Mouse (Mus musculus): ENCODE measurements around the gene Capn7. TPM values are rescaled to one million over a fixed set of nuclear protein-coding genes. Genes with fewer than 3 reads are reported as not detected.

Gene Capn7
- polyA plus RNA-seq, 1 experiment from 2014 or later = 38.9 TPM

DNA sequence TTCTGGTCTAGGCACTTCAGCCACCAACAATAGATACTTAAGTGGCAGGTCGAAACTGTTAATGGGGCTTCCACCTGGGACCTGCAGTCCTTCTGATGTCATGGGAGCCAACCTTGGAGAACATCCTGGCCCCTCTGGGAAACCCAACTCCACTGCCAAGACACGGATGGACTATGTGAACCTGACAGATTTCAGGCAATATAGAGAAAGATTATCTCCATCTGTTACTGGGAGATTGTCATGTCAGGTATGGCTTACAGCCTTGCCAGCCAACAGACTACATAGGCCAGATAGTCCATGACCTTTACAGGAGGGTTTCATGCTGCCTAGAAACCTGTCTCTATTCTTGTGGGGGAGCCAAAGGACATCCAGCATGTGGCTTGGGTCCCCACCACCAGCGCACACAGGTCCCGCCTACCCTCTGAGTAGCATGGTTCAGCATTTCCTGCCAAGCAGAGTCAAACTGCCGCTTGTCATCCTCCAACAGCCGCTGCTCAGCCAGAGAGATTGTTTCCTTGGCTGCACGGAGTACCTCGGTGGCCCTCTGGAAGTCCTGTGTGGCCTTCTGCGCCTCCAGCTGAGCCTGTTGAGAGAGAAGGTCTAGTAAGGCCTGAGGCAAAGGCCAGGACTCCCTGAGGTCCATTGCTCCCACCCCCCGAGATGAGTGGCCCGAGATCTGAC lies 51.0 kb downstream of the Capn7 start:
- Histone ChIP-seq H3K27ac (no peak overlapping the region; the same call in 1 of the 2 replicates), H3K9me3 (0 out of 2 replicates have a peak, but pooled peaks cover 3% of the 10 kb centered on the region), H3K9ac (replicated peaks) (no peak overlapping the region), H3K4me3 (replicated peaks) (no peak overlapping the region), H3K36me3 (peaks cover 42% of the 10 kb centered on the region), H3K4me2 (no peak overlapping the region), H3K27me3 (no peaks in the 10 kb centered on the region), H3K4me1 (replicated peaks) (peaks cover 46% of the 10 kb centered on the region)
- WGBS = 76% methylated on average over 11 of the region's 11 CpGs
- ATAC-seq (ENCODE audit: insufficient number of reproducible peaks, insufficient read depth, low FRiP score, low TSS enrichment, low read depth) = no peak

DNA sequence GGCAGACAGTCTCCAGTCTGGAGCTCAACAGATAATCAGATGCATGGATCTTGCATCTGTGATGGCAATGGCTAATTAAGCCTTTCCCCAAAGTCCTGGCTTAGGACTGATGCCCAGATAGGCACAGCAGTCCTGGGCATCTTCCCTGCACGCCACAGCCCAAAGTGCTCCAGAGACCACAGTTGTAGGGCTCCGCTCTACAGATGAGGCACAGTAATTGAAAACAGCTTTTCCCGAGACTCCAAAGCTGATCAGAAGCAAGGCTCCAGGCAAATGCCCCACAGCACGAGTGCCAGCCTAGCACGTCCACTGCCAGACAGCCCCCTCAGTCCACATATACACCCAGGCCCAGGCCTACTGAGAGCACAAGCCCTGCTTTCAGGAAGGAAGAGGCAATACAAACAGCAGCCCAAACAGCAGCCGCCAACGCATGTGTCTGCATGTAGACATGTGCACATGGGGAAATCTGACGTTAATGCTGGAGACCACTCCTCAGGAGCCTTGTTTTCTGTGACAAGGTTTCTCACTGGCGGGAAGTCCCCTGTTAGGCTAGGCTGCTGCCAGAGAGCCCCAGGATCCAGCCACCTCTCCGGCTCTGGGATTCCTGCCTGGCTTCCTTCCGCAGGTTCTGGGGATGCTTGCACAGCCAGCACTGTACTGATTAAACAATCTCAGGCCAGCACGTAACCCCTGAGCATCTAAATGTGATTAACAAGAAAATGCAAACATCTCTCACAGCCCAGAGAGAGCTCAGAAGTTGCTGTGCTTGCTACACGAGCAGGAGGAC lies 51.8 kb downstream of the Capn7 start:
- Histone ChIP-seq H3K4me2 (0 out of 2 replicates have a peak overlapping the region, but pooled peaks have one; percentile 1), H3K27me3 (no peaks in the 10 kb centered on the region), H3K4me1 (replicated peaks) (peaks cover 46% of the 10 kb centered on the region), H3K9me3 (no peaks in the 10 kb centered on the region), H3K9ac (replicated peaks) (peak overlapping the region; percentile 28; the same call in 1 of the 2 replicates), H3K4me3 (replicated peaks) (no peak overlapping the region), H3K27ac (peak overlapping the region; percentile 74), H3K36me3 (peaks cover 38% of the 10 kb centered on the region; the same call in 1 of the 2 replicates)
- ATAC-seq (ENCODE audit: insufficient number of reproducible peaks, insufficient read depth, low FRiP score, low TSS enrichment, low read depth) = peak; percentile 27; the same call in 1 of the 2 replicates
- WGBS = 35% methylated on average over 13 of the region's 13 CpGs

DNA sequence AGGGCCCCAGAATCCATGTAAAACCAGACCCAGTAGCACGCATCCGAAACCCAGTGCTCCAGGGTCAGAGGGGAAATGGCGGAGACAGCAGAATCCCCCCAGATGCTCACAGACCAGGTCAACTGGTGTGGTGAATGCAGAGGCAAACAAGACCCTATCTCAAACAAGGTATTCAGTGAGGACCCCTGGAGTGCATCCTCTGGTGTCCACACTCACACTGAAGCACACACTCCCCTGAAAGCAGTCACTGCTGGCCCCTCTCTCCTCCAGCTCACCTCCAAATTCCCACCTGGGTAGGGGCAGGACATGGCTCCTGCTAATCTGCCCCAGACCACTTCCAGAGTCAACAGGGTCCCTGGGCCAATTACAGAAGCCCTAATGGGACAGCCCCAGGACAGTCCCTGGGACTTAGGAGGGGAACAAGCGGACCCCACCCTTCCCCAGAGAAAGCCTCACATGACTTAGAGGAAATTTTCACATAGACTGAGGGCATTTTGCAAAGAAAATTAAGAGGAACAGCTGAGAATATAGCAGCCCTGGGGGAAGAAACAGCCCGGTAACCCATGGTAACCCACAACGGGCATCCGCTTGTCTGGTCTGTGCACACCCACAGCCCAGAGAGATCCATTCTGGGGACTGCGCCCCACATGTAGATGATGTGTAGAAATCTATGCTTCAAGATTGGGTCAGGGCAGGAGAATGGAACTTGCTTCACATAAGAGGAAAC lies 53.1 kb downstream of the Capn7 start:
- H3K9me3 ChIP-seq = no peaks in the 10 kb centered on the region
- H3K27me3 ChIP-seq = no peaks in the 10 kb centered on the region
- H3K36me3 ChIP-seq = peaks cover 31% of the 10 kb centered on the region; the same call in 1 of the 2 replicates
- WGBS = 93% methylated on average over 8 of the region's 8 CpGs
- H3K4me1 ChIP-seq (replicated peaks) = peaks cover 40% of the 10 kb centered on the region
- no peak overlapping the region for H3K9ac ChIP-seq (replicated peaks)
- no peak for ATAC-seq (ENCODE audit: insufficient number of reproducible peaks, insufficient read depth, low FRiP score, low TSS enrichment, low read depth)
- no peak overlapping the region for H3K4me2 ChIP-seq
- no peak overlapping the region for H3K4me3 ChIP-seq (replicated peaks)
- H3K27ac ChIP-seq = no peak overlapping the region

DNA sequence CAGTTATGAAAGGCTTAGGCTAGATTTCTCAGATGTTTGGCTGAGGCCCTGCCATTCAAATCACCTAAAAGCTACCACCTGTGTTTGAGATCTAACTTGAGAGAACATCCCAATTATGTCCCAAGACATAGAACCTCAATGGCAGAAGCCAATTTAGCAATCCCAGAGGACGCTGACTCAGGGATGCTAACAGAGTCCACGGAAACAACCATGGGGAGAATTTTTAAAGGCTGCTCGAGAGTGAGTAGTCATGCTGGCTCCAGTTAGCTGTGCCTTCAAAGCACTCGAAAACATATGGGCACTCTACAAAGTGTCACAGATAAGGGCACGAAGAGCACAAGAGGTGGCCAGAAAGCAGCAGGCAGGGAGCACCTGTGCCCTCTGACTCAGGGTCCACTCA lies 55.9 kb downstream of the Capn7 start:
- peaks cover 39% of the 10 kb centered on the region for H3K36me3 ChIP-seq
- no peak overlapping the region for H3K9ac ChIP-seq (replicated peaks)
- H3K4me3 ChIP-seq (replicated peaks) = no peak overlapping the region
- no peak overlapping the region for H3K27ac ChIP-seq
- 81% methylated on average over 5 of the region's 5 CpGs for WGBS
- H3K4me1 ChIP-seq (replicated peaks) = peaks cover 18% of the 10 kb centered on the region
- no peak for ATAC-seq (ENCODE audit: insufficient number of reproducible peaks, insufficient read depth, low FRiP score, low TSS enrichment, low read depth)
- no peak overlapping the region for H3K4me2 ChIP-seq
- peaks cover 9% of the 10 kb centered on the region; the same call in 1 of the 2 replicates for H3K9me3 ChIP-seq
- H3K27me3 ChIP-seq = no peaks in the 10 kb centered on the region

DNA sequence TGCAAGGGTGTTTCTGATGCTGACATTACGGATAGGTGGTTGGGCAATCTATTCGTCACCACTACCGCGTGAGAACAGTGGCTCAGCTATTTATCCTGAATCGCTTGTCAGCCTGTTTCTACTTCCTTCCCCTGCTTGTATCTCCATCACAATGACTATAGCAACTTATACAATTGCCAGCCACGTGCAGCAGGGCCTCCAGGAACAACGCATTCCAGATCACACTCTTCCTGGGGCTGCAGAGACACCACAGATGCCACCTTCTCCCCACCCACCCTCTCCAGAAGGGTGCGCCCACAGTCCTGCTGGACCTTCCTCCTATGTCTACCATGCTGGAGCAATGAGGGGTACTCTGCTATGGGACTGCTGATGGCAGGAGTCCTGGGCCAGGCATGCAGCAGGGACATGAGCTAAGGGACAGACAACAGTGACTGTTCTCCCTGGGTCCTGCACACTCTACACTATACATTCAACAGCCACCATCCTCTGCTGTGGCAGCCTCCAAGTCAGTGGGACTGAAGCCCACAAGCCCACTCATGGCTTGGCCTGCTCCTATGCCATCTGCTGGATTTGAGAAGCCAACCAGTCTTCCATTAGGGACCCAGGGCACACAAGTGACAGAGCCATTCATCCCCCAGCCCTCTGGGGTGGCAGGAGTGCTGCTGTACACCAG lies 56.6 kb downstream of the Capn7 start:
- peaks cover 9% of the 10 kb centered on the region; the same call in 1 of the 2 replicates for H3K9me3 ChIP-seq
- no peaks in the 10 kb centered on the region for H3K27me3 ChIP-seq
- no peak for ATAC-seq (ENCODE audit: insufficient number of reproducible peaks, insufficient read depth, low FRiP score, low TSS enrichment, low read depth)
- H3K36me3 ChIP-seq = peaks cover 38% of the 10 kb centered on the region
- H3K9ac ChIP-seq (replicated peaks) = no peak overlapping the region
- no peak overlapping the region for H3K4me3 ChIP-seq (replicated peaks)
- H3K4me1 ChIP-seq (replicated peaks) = peaks cover 18% of the 10 kb centered on the region
- no peak overlapping the region for H3K4me2 ChIP-seq
- WGBS = 79% methylated on average over 8 of the region's 8 CpGs
- no peak overlapping the region for H3K27ac ChIP-seq

DNA sequence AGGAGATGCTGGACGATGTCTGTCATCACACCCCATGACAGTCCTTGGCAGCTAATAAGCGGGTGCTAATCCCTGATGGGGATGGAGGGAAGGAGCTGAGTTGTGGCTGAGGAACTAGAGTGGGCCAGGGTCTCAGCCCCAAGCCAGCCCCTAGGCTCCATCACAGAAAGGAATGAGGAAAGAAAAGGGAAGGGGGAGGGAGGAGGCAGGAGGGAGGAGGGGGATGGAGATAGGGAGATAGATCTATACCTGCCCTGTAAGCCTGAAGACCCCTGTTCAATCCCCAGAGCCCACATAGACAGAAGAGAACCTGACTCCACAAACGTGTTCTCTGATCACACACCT lies 57.1 kb downstream of the Capn7 start:
- H3K36me3 ChIP-seq = peaks cover 41% of the 10 kb centered on the region
- WGBS = 88% methylated on average over 3 of the region's 3 CpGs
- H3K27ac ChIP-seq = no peak overlapping the region

DNA sequence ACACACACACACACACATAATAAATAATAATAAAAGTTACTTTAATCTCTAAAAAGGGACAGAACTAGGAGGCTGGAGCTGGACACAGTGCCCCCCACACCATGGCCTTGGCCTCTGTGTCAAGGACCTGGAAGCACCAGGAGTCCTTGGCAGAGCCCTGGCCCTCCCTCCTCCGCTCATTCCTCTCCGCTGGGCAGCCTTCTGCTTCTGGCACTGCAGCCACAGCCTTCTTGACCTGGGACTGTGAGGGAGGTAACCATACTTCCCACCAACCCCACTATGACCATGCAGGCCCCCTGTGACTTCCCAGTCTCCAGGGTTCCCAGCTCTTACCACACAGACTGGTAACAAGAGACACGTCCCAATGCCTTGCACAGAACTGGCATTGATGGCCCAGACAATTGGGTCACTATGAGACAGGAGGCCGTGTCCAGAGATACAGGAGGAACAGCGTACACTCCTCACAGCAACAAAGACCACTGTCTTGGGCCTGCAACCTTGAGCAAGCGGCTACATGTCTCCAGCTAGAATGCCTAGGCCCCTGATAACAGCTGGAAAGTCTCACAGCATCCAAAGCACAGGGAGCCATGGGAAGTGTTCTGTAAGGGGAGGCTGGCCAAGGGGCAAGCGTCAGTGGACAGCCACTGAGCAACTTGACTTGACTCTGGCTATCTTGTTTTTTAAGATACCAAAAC lies 57.6 kb downstream of the Capn7 start:
- H3K4me1 ChIP-seq (replicated peaks) = peaks cover 21% of the 10 kb centered on the region
- no peak overlapping the region for H3K4me2 ChIP-seq
- WGBS = 90% methylated on average over 7 of the region's 7 CpGs
- peaks cover 41% of the 10 kb centered on the region for H3K36me3 ChIP-seq
- H3K27me3 ChIP-seq = no peaks in the 10 kb centered on the region
- ATAC-seq (ENCODE audit: insufficient number of reproducible peaks, insufficient read depth, low FRiP score, low TSS enrichment, low read depth) = no peak
- peaks cover 9% of the 10 kb centered on the region; the same call in 1 of the 2 replicates for H3K9me3 ChIP-seq
- H3K9ac ChIP-seq (replicated peaks) = no peak overlapping the region
- no peak overlapping the region for H3K4me3 ChIP-seq (replicated peaks)
- H3K27ac ChIP-seq = no peak overlapping the region

More for the DNA sequence above, 57.1 kb downstream of the Capn7 start:
- H3K9me3 ChIP-seq = peaks cover 9% of the 10 kb centered on the region; the same call in 1 of the 2 replicates
- no peaks in the 10 kb centered on the region for H3K27me3 ChIP-seq
- H3K4me3 ChIP-seq (replicated peaks) = no peak overlapping the region
- no peak overlapping the region for H3K4me2 ChIP-seq
- H3K9ac ChIP-seq (replicated peaks) = no peak overlapping the region
- H3K4me1 ChIP-seq (replicated peaks) = peaks cover 18% of the 10 kb centered on the region
- ATAC-seq (ENCODE audit: insufficient number of reproducible peaks, insufficient read depth, low FRiP score, low TSS enrichment, low read depth) = no peak

DNA sequence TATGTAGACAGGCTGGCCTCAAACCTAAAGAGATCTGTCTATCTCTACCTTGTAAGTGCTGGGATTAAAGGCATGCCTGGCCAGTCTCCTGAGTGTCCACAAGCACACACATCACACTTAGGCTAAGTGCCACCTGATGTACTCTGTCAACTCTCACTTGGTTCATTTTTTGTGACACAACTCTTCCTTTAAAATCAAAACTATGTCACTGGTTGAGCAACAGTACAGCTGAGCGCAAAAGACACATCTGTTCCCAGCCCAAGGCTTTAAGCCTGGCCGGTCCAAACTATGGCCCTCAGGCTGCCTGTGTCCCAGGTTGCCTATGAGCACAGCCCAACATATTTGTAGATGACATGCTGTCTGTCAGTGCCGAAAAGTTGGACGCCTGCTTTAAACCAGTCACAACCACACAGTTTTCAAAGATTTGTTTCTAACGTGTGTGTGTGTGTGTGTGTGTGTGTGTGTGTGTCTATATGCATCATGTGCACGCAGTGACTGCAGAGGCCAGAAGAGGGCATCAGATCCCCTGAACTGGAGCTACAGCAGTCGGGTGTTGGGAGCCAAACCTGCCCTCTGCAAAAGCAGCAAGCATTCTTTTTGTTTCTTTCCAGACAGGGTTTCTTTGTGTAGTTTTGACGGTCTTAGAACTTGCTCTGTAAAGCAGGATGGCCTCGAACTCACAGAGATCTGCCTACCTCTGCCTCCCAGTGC lies 58.5 kb downstream of the Capn7 start:
- H3K4me2 ChIP-seq = no peak overlapping the region
- no peaks in the 10 kb centered on the region for H3K27me3 ChIP-seq
- no peak for ATAC-seq (ENCODE audit: insufficient number of reproducible peaks, insufficient read depth, low FRiP score, low TSS enrichment, low read depth)
- no peak overlapping the region for H3K9ac ChIP-seq (replicated peaks)
- peaks cover 43% of the 10 kb centered on the region for H3K36me3 ChIP-seq
- no peak overlapping the region for H3K4me3 ChIP-seq (replicated peaks)
- H3K27ac ChIP-seq = no peak overlapping the region
- H3K4me1 ChIP-seq (replicated peaks) = peaks cover 25% of the 10 kb centered on the region
- 94% methylated on average over 9 of the region's 9 CpGs for WGBS
- peaks cover 9% of the 10 kb centered on the region; the same call in 1 of the 2 replicates for H3K9me3 ChIP-seq

DNA sequence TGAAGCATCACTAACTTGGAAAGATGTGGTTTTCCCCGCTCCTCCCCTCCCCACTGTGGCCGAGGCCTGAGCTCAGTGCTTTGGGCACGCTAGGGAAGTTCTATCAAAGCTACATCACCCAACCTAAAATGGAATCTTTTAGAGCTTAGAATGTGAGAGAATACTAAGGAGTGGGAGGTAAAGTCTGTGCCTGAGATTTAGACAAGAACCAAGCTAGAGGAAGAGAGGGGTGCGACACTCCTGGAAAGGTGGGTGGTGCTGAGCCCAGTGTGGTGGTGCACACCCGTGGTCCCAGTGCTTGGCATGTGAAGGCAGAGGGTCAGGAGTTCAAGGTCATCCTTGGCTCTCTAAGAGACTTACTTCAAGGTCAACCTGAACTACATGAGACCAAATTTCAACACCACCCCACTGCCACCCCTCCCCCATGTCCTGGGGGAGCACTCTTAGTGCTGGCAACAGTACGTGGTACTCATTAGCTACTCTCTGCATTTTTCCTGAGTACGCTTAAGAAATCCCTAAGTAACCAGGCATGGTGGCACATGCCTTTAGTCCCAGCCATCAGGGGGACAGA lies 59.3 kb downstream of the Capn7 start:
- Histone ChIP-seq H3K36me3 (peaks cover 48% of the 10 kb centered on the region), H3K9ac (replicated peaks) (no peak overlapping the region), H3K4me3 (replicated peaks) (no peak overlapping the region), H3K27ac (no peak overlapping the region), H3K4me2 (no peak overlapping the region), H3K27me3 (no peaks in the 10 kb centered on the region), H3K9me3 (peaks cover 9% of the 10 kb centered on the region; the same call in 1 of the 2 replicates), H3K4me1 (replicated peaks) (peaks cover 30% of the 10 kb centered on the region)
- 90% methylated on average over 7 of the region's 7 CpGs for WGBS
- ATAC-seq (ENCODE audit: insufficient number of reproducible peaks, insufficient read depth, low FRiP score, low TSS enrichment, low read depth) = no peak

Measured in limb, embryonic 12.5 days (tissue).